Mouse (Mus musculus) E14TG2a.4 (cell line): ENCODE results near the gene Tinf2.

ENCODE experiments used
- CTCF ChIP-seq: conservative IDR thresholded peaks from 2 replicates; pipeline ENCODE4 v1.5.1; 2014; ENCODE audit warnings: low read length
- NANOG ChIP-seq: IDR thresholded peaks from 2 replicates; pipeline ENCODE4 v1.6.1; 2014; ENCODE audit warnings: borderline replicate concordance, low read length, mixed read lengths
- POU5F1 ChIP-seq: IDR thresholded peaks from 2 replicates; pipeline ENCODE4 v1.6.1; 2014; ENCODE audit warnings: low read length, borderline replicate concordance

GRCm38 (mm10) chr14:55659960-55660573 is 21.6 kb downstream of the Tinf2 start, which contains the start of gene Mdp1:
- TF ChIP-seq CTCF = no peak
- TF ChIP-seq NANOG = no peak
- TF ChIP-seq POU5F1 = no peak
